Mouse (Mus musculus) forebrain, embryonic 13.5 days (tissue): Measurements from ENCODE around the gene Vwc2l. TPM values are rescaled to one million over a fixed set of nuclear protein-coding genes. Genes with fewer than 3 reads are reported as not detected.

Experiments
- ATAC-seq: fragments of 200-750 bp; cut with Nextera tagmentation; 2 replicates; pipeline ENCODE4 v1.8.0; 2017
- H3K27ac ChIP-seq: fragments of 300-500 bp; sonication (generic); 2 replicates; pipeline ENCODE4 v1.5.1; 2015; ENCODE audit warnings: inconsistent platforms, mild to moderate bottlenecking, moderate library complexity
- H3K27me3 ChIP-seq: fragments of 300-500 bp; sonication (generic); 2 replicates; pipeline ENCODE4 v1.6.1; 2015; ENCODE audit warnings: mild to moderate bottlenecking, inconsistent platforms
- H3K36me3 ChIP-seq: fragments of 300-500 bp; sonication (generic); 2 replicates; pipeline ENCODE4 v1.6.1; 2015; ENCODE audit warnings: mild to moderate bottlenecking, inconsistent platforms; ENCODE audit not compliant: poor library complexity, severe bottlenecking
- H3K4me1 ChIP-seq: fragments of 300-500 bp; sonication (generic); 2 replicates; pipeline ENCODE4 v1.6.1; 2015; ENCODE audit warnings: inconsistent platforms
- H3K4me2 ChIP-seq: fragments of 300-500 bp; sonication (generic); 2 replicates; pipeline ENCODE4 v1.6.1; 2015; ENCODE audit warnings: inconsistent platforms, mild to moderate bottlenecking, moderate library complexity
- H3K4me3 ChIP-seq: fragments of 300-500 bp; sonication (generic); 2 replicates; pipeline ENCODE4 v1.5.1; 2015; ENCODE audit warnings: mild to moderate bottlenecking, inconsistent platforms
- H3K9ac ChIP-seq: fragments of 300-500 bp; sonication (generic); 2 replicates; pipeline ENCODE4 v1.6.1; 2015; ENCODE audit warnings: mild to moderate bottlenecking, inconsistent platforms
- H3K9me3 ChIP-seq: fragments of 300-500 bp; sonication (generic); replicated peaks from 2 replicates; pipeline ENCODE4 v1.6.1; 2016; ENCODE audit warnings: inconsistent platforms
- WGBS: fragments of 180-500 bp; shearing (Covaris S2); methylation state at CpG from one replicate; pipeline ENCODE4 v1.1.7; 2015; 5-methylcytosine and 5-hydroxymethylcytosine counted together
- polyA plus RNA-seq: library from polyadenylated mRNA; unstranded; fragments of >200 nt; fragmentation: Nextera tagmentation; extraction: Ambion mirVana; gene quantifications from 2 replicates; pipeline ENCODE4 v1.2.1, GENCODE M21; 2015

Gene Vwc2l
- polyA plus RNA-seq, 1 experiment from 2014 or later = 1.7 TPM

DNA sequence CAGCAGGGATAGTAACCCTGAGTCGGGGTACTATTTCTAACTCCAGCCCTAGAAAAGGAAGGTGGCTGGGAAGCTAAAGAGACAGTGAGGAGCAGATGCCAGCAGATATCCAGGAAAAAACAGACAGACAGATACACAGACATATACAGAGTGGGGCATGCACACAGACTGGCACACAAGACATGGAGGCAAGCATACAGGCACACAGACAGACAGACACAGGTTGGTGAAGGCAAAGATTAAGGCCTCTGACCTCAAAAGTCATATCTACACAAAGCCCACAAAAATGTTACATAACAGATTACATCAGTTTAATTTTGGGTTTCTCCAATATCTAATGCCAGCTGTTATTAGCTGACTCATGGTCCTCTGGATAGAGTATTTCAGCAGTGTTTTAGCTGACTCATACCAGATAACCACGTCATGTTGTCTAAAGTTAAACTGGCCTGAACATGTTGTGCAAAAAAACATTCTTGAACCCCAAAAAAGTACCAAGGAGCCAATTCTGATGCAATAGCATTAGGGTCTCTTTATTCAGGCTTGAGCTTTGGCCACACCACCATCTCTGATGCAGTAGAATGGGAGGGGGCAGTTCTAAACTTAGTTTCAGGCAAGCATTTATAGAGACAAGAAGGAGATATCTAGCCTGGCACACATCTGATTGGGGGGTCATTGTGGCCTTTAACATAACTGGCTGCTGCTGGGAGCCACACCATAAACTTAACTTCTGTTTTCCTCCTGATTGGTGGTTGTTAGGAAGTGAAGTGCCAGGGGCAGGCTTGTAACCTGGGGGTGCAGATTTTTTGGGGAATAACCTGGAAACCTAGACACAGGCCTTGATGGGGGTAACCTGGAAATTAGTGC lies 192.9 kb downstream of the Vwc2l start:
- ATAC-seq = no peak
- WGBS = 86% methylated on average over 2 of the region's 2 CpGs
- no peak overlapping the region for H3K27ac ChIP-seq
- H3K36me3 ChIP-seq = no peaks in the 10 kb centered on the region
- H3K9me3 ChIP-seq = no peaks in the 10 kb centered on the region
- no peaks in the 10 kb centered on the region for H3K4me1 ChIP-seq
- no peak overlapping the region for H3K4me2 ChIP-seq
- no peak overlapping the region for H3K9ac ChIP-seq
- no peaks in the 10 kb centered on the region for H3K27me3 ChIP-seq
- no peak overlapping the region for H3K4me3 ChIP-seq

DNA sequence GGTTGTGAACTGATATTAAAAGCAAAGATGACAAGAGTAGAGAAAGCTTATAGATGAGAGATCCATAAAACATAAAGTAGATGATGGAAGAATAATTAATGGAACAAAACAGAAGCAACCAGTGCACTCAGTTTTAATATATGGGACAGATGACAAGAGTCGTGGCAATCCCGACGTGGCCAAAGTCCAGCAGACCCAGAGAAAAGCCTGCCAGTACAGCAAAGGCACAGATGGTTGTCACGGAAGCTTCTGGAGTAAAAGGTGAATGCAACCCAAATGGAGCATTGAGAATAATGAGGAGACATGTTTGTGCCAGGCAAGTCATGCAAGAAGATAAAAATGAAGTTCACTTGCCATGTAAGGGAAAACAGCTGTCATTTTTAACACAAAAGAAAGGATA lies 207.5 kb downstream of the Vwc2l start:
- ATAC-seq = no peak
- Histone ChIP-seq H3K4me3 (no peak overlapping the region), H3K27me3 (no peaks in the 10 kb centered on the region), H3K36me3 (no peaks in the 10 kb centered on the region), H3K9ac (no peak overlapping the region), H3K27ac (no peak overlapping the region), H3K9me3 (no peaks in the 10 kb centered on the region), H3K4me1 (no peaks in the 10 kb centered on the region), H3K4me2 (no peak overlapping the region)
- 94% methylated on average over 4 of the region's 4 CpGs for WGBS
